Mouse (Mus musculus) brain, embryonic 14.5 days (tissue): ENCODE data around the gene Dock8.

Source experiments
- CTCF ChIP-seq: fragments of 200-500 bp; IDR thresholded peaks from 2 replicates; pipeline ENCODE4 v1.5.1; 2012; ENCODE audit warnings: inconsistent platforms, mild to moderate bottlenecking, moderate library complexity, borderline replicate concordance; ENCODE audit not compliant: insufficient read depth, insufficient read length; ENCODE audit errors: extremely low read depth
- POLR2A ChIP-seq: fragments of 200-500 bp; IDR thresholded peaks from 2 replicates; pipeline ENCODE4 v1.6.1; 2012; ENCODE audit warnings: mild to moderate bottlenecking, inconsistent platforms, borderline replicate concordance; ENCODE audit not compliant: poor library complexity, insufficient read depth, insufficient read length, severe bottlenecking; ENCODE audit errors: extremely low read depth

GRCm38 (mm10) chr19:25238121-25238520 is 238.8 kb downstream of the Dock8 start:
- TF ChIP-seq CTCF (no peak), POLR2A (no peak)
